Mouse (Mus musculus) G1E (cell line): Measurements from ENCODE around the gene Plk5. TPM values are rescaled to one million over a fixed set of nuclear protein-coding genes. Genes with fewer than 3 reads are reported as not detected.

Experiments
- ATAC-seq: 2 replicates; pipeline ENCODE4 v1.8.0; 2016; ENCODE audit warnings: mild to moderate bottlenecking; ENCODE audit not compliant: insufficient number of reproducible peaks, poor library complexity, low FRiP score, severe bottlenecking; ENCODE audit errors: extremely low read depth
- DNase-seq: peaks from one replicate; pipeline ENCODE4 v3.0.0; 2012; ENCODE audit warnings: low spot score
- H3K27me3 ChIP-seq: 2 replicates; pipeline ENCODE4 v1.6.1; 2012; ENCODE audit warnings: mild to moderate bottlenecking, low read length, inconsistent platforms; ENCODE audit not compliant: insufficient read depth
- H3K36me3 ChIP-seq: replicated peaks from 2 replicates; pipeline ENCODE3; 2012; ENCODE audit warnings: mild to moderate bottlenecking, inconsistent platforms
- H3K4me1 ChIP-seq: 2 replicates; pipeline ENCODE4 v1.6.1; 2012; ENCODE audit warnings: low read depth, low read length, inconsistent platforms, mixed read lengths; ENCODE audit not compliant: insufficient read depth
- H3K4me3 ChIP-seq: 2 replicates; pipeline ENCODE4 v1.5.1; 2012; ENCODE audit warnings: low read depth, mild to moderate bottlenecking, inconsistent platforms, low read length, moderate library complexity, mixed read lengths
- H3K9me3 ChIP-seq: replicated peaks from 2 replicates; pipeline ENCODE4 v1.6.1; 2012; ENCODE audit warnings: inconsistent platforms
- CTCF ChIP-seq: IDR thresholded peaks from 2 replicates; pipeline ENCODE4 v1.5.1; 2012; ENCODE audit warnings: low read depth, low read length, inconsistent platforms, mixed read lengths
- GATA1 ChIP-seq: IDR thresholded peaks from 2 replicates; pipeline ENCODE4 v1.6.1; 2012; ENCODE audit warnings: borderline replicate concordance, low read length, inconsistent platforms, mixed read lengths
- GATA2 ChIP-seq: IDR thresholded peaks from 2 replicates; pipeline ENCODE4 v1.6.1; 2012; ENCODE audit warnings: low read depth, low read length, inconsistent platforms, borderline replicate concordance
- POLR2AphosphoS5 ChIP-seq: IDR thresholded peaks from 2 replicates; pipeline ENCODE4 v1.6.1; 2012; ENCODE audit warnings: low read depth, low read length, inconsistent platforms; ENCODE audit not compliant: insufficient replicate concordance
- TAL1 ChIP-seq: conservative IDR thresholded peaks from 2 replicates; pipeline ENCODE4 v1.6.1; 2012; ENCODE audit warnings: low read depth, low read length, inconsistent platforms, mixed read lengths
- polyA plus RNA-seq: library from polyadenylated mRNA; stranded (reverse); fragments of >175 nt; gene quantifications from 2 replicates; pipeline ENCODE4 v1.2.3, GENCODE M21; 2012
- total RNA-seq, 2 experiments: library from RNA; stranded (forward) in 1 of 2; stranded (reverse) in 1 of 2; fragments of 200-1000 nt in 1 of 2; fragments of >200 nt in 1 of 2; fragmentation: Nextera tagmentation in 1 of 2; gene quantifications; 2 replicates each; pipeline ENCODE4 v1.2.3; 2014 to 2017

Gene Plk5
- total and polyA plus RNA-seq, 3 experiments = not detected

GRCm38 (mm10) chr10:80316359-80316781, 39.9 kb upstream of the Plk5 start:
- H3K4me1 ChIP-seq = peaks cover 66% of the 10 kb centered on the region
- H3K9me3 ChIP-seq = peaks cover 4% of the 10 kb centered on the region
- no peak overlapping the region; the same call in 1 of the 2 replicates for H3K4me3 ChIP-seq
- ATAC-seq = no peak
- H3K36me3 ChIP-seq = peaks cover 55% of the 10 kb centered on the region
- DNase-seq = no peak
- H3K27me3 ChIP-seq = peaks cover 28% of the 10 kb centered on the region
- no peak for TF ChIP-seq TAL1
- no peak; the same call in 1 of the 2 replicates for TF ChIP-seq POLR2AphosphoS5
- TF ChIP-seq GATA2 = no peak
- no peak for TF ChIP-seq GATA1
- TF ChIP-seq CTCF = no peak

GRCm38 (mm10) chr10:80317011-80317410, 39.2 kb upstream of the Plk5 start:
- TF ChIP-seq POLR2AphosphoS5 = no peak
- TF ChIP-seq GATA1 = no peak
- no peak for TF ChIP-seq GATA2
- TF ChIP-seq TAL1 = no peak
- TF ChIP-seq CTCF = no peak
- peaks cover 22% of the 10 kb centered on the region for H3K27me3 ChIP-seq
- peaks cover 61% of the 10 kb centered on the region for H3K36me3 ChIP-seq
- peak overlapping the region; percentile 48; the same call in 1 of the 2 replicates for H3K4me3 ChIP-seq
- peaks cover 73% of the 10 kb centered on the region for H3K4me1 ChIP-seq
- H3K9me3 ChIP-seq = peaks cover 4% of the 10 kb centered on the region
- DNase-seq (peak; percentile 56), ATAC-seq (no peak)

GRCm38 (mm10) chr10:80320340-80320760, 35.9 kb upstream of the Plk5 start, which contains the start of gene 2310011J03Rik:
TSS of gene 2310011J03Rik (minus strand) at chr10:80320537.
- peak within 1 kb of the TSS; percentile 94 for H3K4me3 ChIP-seq
- peaks cover 59% of the 10 kb centered on the region for H3K36me3 ChIP-seq
- DNase-seq (peak; percentile 87), ATAC-seq (peak; percentile 73)
- no peak for TF ChIP-seq GATA2
- no peak for TF ChIP-seq POLR2AphosphoS5
- 0 out of 2 replicates have a peak, but pooled peaks cover 1% of the 10 kb centered on the region for H3K9me3 ChIP-seq
- no peaks in the 10 kb centered on the region; the same call in 1 of the 2 replicates for H3K27me3 ChIP-seq
- peaks cover 91% of the 10 kb centered on the region for H3K4me1 ChIP-seq

GRCm38 (mm10) chr10:80321014-80321669, 35.1 kb upstream of the Plk5 start:
- peaks cover 91% of the 10 kb centered on the region for H3K4me1 ChIP-seq
- DNase-seq = no peak
- peak overlapping the region; percentile 94; the same call in 1 of the 2 replicates for H3K4me3 ChIP-seq

GRCm38 (mm10) chr10:80321670-80322581, 34.3 kb upstream of the Plk5 start:
- Histone ChIP-seq H3K27me3 (no peaks in the 10 kb centered on the region; the same call in 1 of the 2 replicates), H3K4me3 (peak overlapping the region; percentile 93; the same call in 1 of the 2 replicates), H3K4me1 (peaks cover 86% of the 10 kb centered on the region), H3K9me3 (no peaks in the 10 kb centered on the region), H3K36me3 (peaks cover 44% of the 10 kb centered on the region)
- ATAC-seq (no peak), DNase-seq (no peak)
- TF ChIP-seq GATA2 (no peak), POLR2AphosphoS5 (no peak), GATA1 (no peak), TAL1 (no peak), CTCF (no peak)

More at GRCm38 (mm10) chr10:80321014-80321669, 35.1 kb upstream of the Plk5 start:
- Histone ChIP-seq H3K9me3 (no peaks in the 10 kb centered on the region), H3K27me3 (no peaks in the 10 kb centered on the region; the same call in 1 of the 2 replicates), H3K36me3 (peaks cover 51% of the 10 kb centered on the region)
- TF ChIP-seq CTCF (no peak), POLR2AphosphoS5 (no peak), GATA1 (no peak), GATA2 (no peak), TAL1 (no peak)
- ATAC-seq = no peak

GRCm38 (mm10) chr10:80322811-80323211, 33.4 kb upstream of the Plk5 start:
- H3K4me3 ChIP-seq = peak overlapping the region; percentile 93
- no peaks in the 10 kb centered on the region for H3K9me3 ChIP-seq
- no peaks in the 10 kb centered on the region; the same call in 1 of the 2 replicates for H3K27me3 ChIP-seq
- TF ChIP-seq TAL1 = no peak
- TF ChIP-seq GATA1 = no peak
- no peak for TF ChIP-seq GATA2
- TF ChIP-seq POLR2AphosphoS5 = no peak
- no peak for TF ChIP-seq CTCF
- H3K4me1 ChIP-seq = peaks cover 80% of the 10 kb centered on the region
- DNase-seq (no peak), ATAC-seq (no peak)
- H3K36me3 ChIP-seq = peaks cover 35% of the 10 kb centered on the region
